Mouse (Mus musculus) neural tube, embryonic 14.5 days (tissue): ENCODE measurements around the gene Tbc1d2. TPM values are rescaled to one million over a fixed set of nuclear protein-coding genes. Genes with fewer than 3 reads are reported as not detected.
"Not testable (repeated sequence)": the region's sequence is repeated elsewhere in the genome, so short reads cannot be mapped to it uniquely, and the experiment has no call there.

Source experiments
- ATAC-seq: fragments of 200-750 bp; cut with Nextera tagmentation; 2 replicates; pipeline ENCODE4 v1.8.0; 2017; ENCODE audit warnings: low read depth, mild to moderate bottlenecking, moderate TSS enrichment, moderate library complexity
- H3K27ac ChIP-seq: fragments of 300-500 bp; sonication (generic); 2 replicates; pipeline ENCODE4 v1.5.1; 2014; ENCODE audit warnings: low read depth, mild to moderate bottlenecking, control low read depth, low read length, moderate library complexity, mixed read lengths
- H3K27me3 ChIP-seq: fragments of 300-500 bp; sonication (generic); 2 replicates; pipeline ENCODE4 v1.6.1; 2014; ENCODE audit warnings: low read length; ENCODE audit not compliant: control insufficient read depth, insufficient read depth
- H3K36me3 ChIP-seq: fragments of 300-500 bp; sonication (generic); 2 replicates; pipeline ENCODE4 v1.6.1; 2014; ENCODE audit warnings: low read length, mixed read lengths; ENCODE audit not compliant: control insufficient read depth, insufficient read depth
- H3K4me1 ChIP-seq: fragments of 300-500 bp; sonication (generic); 2 replicates; pipeline ENCODE4 v1.6.1; 2014; ENCODE audit warnings: low read length; ENCODE audit not compliant: control insufficient read depth, insufficient read depth
- H3K4me2 ChIP-seq: fragments of 300-500 bp; sonication (generic); 2 replicates; pipeline ENCODE4 v1.6.1; 2014; ENCODE audit warnings: mild to moderate bottlenecking, low read depth, low read length, control low read depth
- H3K4me3 ChIP-seq: fragments of 300-500 bp; sonication (generic); 2 replicates; pipeline ENCODE4 v1.5.1; 2014; ENCODE audit warnings: low read depth, low read length, control low read depth, mixed read lengths
- H3K9ac ChIP-seq: fragments of 300-500 bp; sonication (generic); replicated peaks from 2 replicates; pipeline ENCODE4 v1.6.1; 2014; ENCODE audit warnings: low read depth, mild to moderate bottlenecking, control low read depth, low read length, mixed read lengths
- H3K9me3 ChIP-seq: fragments of 300-500 bp; sonication (generic); 2 replicates; pipeline ENCODE4 v1.6.1; 2016; ENCODE audit warnings: low read length; ENCODE audit not compliant: control insufficient read depth
- WGBS: fragments of 180-500 bp; shearing (Covaris S2); extraction: QIAGEN DNeasy Blood & Tissue Kit; methylation state at CpG from one replicate; pipeline ENCODE4 v1.1.7; 2014; 5-methylcytosine and 5-hydroxymethylcytosine counted together
- polyA plus RNA-seq: library from polyadenylated mRNA; unstranded; fragments of >200 nt; fragmentation: Nextera tagmentation; extraction: Ambion mirVana; gene quantifications from 2 replicates; pipeline ENCODE4 v1.2.1, GENCODE M21; 2014

Tbc1d2 gene
- polyA plus RNA-seq, 1 experiment from 2014 or later: 0.36 TPM

GRCm38 (mm10) chr4:46601258-46601843 lies 48.7 kb downstream of the Tbc1d2 start:
- Histone ChIP-seq H3K4me2 (peak overlapping the region; percentile 92), H3K27me3 (peaks cover 12% of the 10 kb centered on the region; the same call in 1 of the 2 replicates), H3K4me3 (peak overlapping the region; percentile 61), H3K9ac (peak overlapping the region; percentile 69), H3K27ac (peak overlapping the region; percentile 39), H3K9me3 (no peaks in the 10 kb centered on the region), H3K36me3 (no peaks in the 10 kb centered on the region), H3K4me1 (no peaks in the 10 kb centered on the region)
- peak; percentile 57 for ATAC-seq
- WGBS: 0% methylated on average over 46 of the region's 52 CpGs

GRCm38 (mm10) chr4:46600473-46601257 lies 49.3 kb downstream of the Tbc1d2 start:
- Histone ChIP-seq H3K4me3 (peak overlapping the region; percentile 61), H3K9me3 (no peaks in the 10 kb centered on the region), H3K27me3 (peaks cover 12% of the 10 kb centered on the region; the same call in 1 of the 2 replicates), H3K4me1 (no peaks in the 10 kb centered on the region), H3K27ac (no peak overlapping the region), H3K9ac (peak overlapping the region; percentile 69), H3K36me3 (no peaks in the 10 kb centered on the region), H3K4me2 (peak overlapping the region; percentile 92)
- 35% methylated on average over 20 of the region's 20 CpGs for WGBS
- ATAC-seq: peak; percentile 33

- 90% methylated on average over 12 of the region's 12 CpGs for WGBS
- H3K4me3 ChIP-seq, H3K4me2 ChIP-seq, H3K4me1 ChIP-seq, H3K36me3 ChIP-seq, H3K9me3 ChIP-seq, H3K27ac ChIP-seq, H3K9ac ChIP-seq, ATAC-seq: not testable (repeated sequence)
- peaks cover 12% of the 10 kb centered on the region; the same call in 1 of the 2 replicates for H3K27me3 ChIP-seq
Measured at GRCm38 (mm10) chr4:46599609-46600008, 50.4 kb downstream of the Tbc1d2 start.

DNA sequence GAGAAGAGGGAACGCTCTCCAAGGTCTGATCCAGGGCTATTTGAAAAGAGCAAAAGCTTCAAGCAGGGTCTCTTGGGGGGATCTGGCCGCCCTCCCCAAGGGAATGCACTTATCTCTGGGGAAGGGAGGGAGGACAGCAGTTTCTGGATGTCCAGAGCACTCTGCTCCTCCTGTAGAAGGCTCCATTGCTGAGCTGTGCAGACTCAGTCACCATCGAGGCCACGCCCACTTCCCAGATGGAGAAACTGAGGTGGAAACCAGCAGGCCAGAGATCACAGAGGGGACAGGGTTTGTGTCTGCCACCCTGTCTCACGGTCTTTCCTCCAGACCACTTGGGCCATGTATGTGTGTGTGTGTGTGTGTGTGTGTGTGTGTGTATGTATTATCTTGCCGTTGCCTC lies 51.0 kb downstream of the Tbc1d2 start:
- no peak overlapping the region for H3K4me2 ChIP-seq
- peaks cover 12% of the 10 kb centered on the region; the same call in 1 of the 2 replicates for H3K27me3 ChIP-seq
- H3K4me3 ChIP-seq: no peak overlapping the region
- no peak overlapping the region for H3K9ac ChIP-seq
- no peak overlapping the region for H3K27ac ChIP-seq
- 83% methylated on average over 6 of the region's 6 CpGs for WGBS
- H3K36me3 ChIP-seq: no peaks in the 10 kb centered on the region
- ATAC-seq: no peak
- H3K9me3 ChIP-seq: no peaks in the 10 kb centered on the region
- H3K4me1 ChIP-seq: no peaks in the 10 kb centered on the region

DNA sequence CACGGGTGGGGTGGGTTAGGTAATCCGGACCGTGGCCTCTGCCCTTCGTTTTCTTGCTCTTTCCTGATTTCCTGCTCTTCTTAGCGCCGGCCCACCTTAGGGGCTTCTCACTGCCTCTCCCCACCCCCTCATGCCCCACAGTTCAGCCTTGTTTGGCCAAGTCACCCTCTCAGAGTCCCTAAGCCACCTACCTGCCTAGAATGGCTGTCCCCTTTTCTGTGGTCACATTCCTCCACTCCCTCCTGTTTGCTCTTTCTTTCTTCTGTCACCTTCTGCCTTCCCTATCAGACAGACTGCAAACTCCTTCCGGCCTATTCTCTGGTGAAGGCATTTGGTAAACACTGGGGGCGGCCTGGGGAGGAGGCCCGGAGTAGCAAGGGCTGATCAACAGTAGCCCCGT lies 51.9 kb downstream of the Tbc1d2 start:
- Histone ChIP-seq H3K4me3 (no peak overlapping the region), H3K9ac (no peak overlapping the region), H3K4me2 (no peak overlapping the region), H3K4me1 (no peaks in the 10 kb centered on the region), H3K36me3 (no peaks in the 10 kb centered on the region), H3K27ac (no peak overlapping the region), H3K9me3 (no peaks in the 10 kb centered on the region), H3K27me3 (peaks cover 12% of the 10 kb centered on the region; the same call in 1 of the 2 replicates)
- WGBS: 80% methylated on average over 10 of the region's 10 CpGs
- no peak for ATAC-seq

DNA sequence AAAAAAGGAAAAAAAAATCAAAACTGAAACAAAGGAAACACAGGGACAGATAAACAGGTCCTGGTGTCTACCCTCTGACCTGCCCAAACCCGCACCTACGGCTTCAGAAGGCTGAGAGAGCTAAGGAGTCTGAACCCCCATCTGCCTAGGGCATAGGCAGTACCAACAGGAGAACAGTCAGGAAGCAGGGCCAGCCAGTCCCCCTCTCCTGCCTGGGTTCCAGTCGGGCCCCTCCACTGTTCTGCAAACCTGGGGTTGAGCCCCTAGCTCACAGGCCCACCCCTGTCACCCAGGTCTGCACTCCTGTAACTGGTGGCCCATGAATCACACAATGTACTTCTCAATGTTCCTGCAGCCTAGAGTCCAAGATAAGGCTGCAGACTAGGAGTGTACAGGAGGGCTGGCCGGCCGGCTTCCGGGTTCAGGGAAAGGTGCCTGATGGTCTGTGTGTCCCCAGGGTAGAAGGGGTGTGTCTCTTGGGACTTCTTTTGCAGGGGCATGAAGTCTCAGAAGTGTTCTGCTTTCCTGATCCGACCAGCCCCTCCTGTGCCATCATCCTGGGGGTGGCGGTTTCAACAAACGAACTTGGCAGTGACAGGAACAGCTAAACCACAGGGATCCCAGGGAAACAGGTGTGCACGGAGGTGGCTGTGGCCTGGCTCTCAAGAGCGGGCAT lies 52.6 kb downstream of the Tbc1d2 start:
- H3K27ac ChIP-seq: no peak overlapping the region
- no peak overlapping the region for H3K4me3 ChIP-seq
- H3K9ac ChIP-seq: no peak overlapping the region
- WGBS: 78% methylated on average over 11 of the region's 11 CpGs
- H3K4me1 ChIP-seq: no peaks in the 10 kb centered on the region
- H3K36me3 ChIP-seq: no peaks in the 10 kb centered on the region
- no peaks in the 10 kb centered on the region for H3K9me3 ChIP-seq
- no peak overlapping the region for H3K4me2 ChIP-seq
- no peak for ATAC-seq
- peaks cover 12% of the 10 kb centered on the region; the same call in 1 of the 2 replicates for H3K27me3 ChIP-seq

DNA sequence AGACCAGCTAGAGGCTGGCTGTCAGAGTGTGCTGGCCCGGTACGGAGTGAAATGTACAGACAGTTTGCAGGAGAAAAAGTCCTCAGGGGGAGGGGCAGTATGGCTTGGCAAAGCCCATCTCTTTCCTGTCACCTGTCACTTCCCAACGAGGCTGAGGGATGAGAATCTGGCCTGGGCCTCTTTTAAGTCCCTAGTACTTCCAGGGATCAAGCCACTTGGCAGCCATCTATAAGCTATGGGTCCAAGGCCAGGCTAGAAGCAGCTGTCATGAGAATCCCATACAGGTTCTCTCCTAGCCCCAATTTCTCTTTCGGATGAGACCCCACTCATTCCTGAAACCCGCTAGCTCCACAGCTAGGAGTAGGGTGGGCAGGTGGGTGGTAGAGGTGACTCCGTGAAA lies 53.6 kb downstream of the Tbc1d2 start:
- 89% methylated on average over 6 of the region's 6 CpGs for WGBS
- Histone ChIP-seq H3K9ac (no peak overlapping the region), H3K4me1 (no peaks in the 10 kb centered on the region), H3K36me3 (no peaks in the 10 kb centered on the region), H3K4me3 (no peak overlapping the region), H3K9me3 (no peaks in the 10 kb centered on the region), H3K27me3 (peaks cover 10% of the 10 kb centered on the region; the same call in 1 of the 2 replicates), H3K4me2 (no peak overlapping the region), H3K27ac (no peak overlapping the region)
- ATAC-seq: no peak

- Histone ChIP-seq H3K27me3 (no peaks in the 10 kb centered on the region), H3K4me1 (no peaks in the 10 kb centered on the region), H3K9me3 (no peaks in the 10 kb centered on the region), H3K4me2 (no peak overlapping the region), H3K4me3 (no peak overlapping the region), H3K9ac (no peak overlapping the region), H3K27ac (no peak overlapping the region), H3K36me3 (no peaks in the 10 kb centered on the region)
- ATAC-seq: no peak
- WGBS: 87% methylated on average over 5 of the region's 5 CpGs
Measured at GRCm38 (mm10) chr4:46594131-46594530, 55.9 kb downstream of the Tbc1d2 start.

- Histone ChIP-seq H3K9me3 (no peaks in the 10 kb centered on the region), H3K36me3 (no peaks in the 10 kb centered on the region), H3K27me3 (no peaks in the 10 kb centered on the region), H3K4me3 (no peak overlapping the region), H3K9ac (no peak overlapping the region), H3K4me2 (no peak overlapping the region), H3K4me1 (no peaks in the 10 kb centered on the region), H3K27ac (no peak overlapping the region)
- ATAC-seq: no peak
- WGBS: 44% methylated on average over 6 of the region's 6 CpGs
Measured at GRCm38 (mm10) chr4:46593472-46593871, 56.5 kb downstream of the Tbc1d2 start.
